Mouse (Mus musculus) stomach, embryonic 14.5 days (tissue): Measurements from ENCODE around the gene Klrg1. TPM values are rescaled to one million over a fixed set of nuclear protein-coding genes. Genes with fewer than 3 reads are reported as not detected.

Experiments used
- ATAC-seq: fragments of 200-750 bp; cut with Nextera tagmentation; 2 replicates; pipeline ENCODE4 v1.8.0; 2017; ENCODE audit warnings: low read depth, moderate TSS enrichment; ENCODE audit not compliant: insufficient number of reproducible peaks, insufficient read depth, low FRiP score
- H3K27ac ChIP-seq: fragments of 300-500 bp; sonication (generic); 2 replicates; pipeline ENCODE4 v1.5.1; 2014; ENCODE audit warnings: mild to moderate bottlenecking, low read length, moderate library complexity, mixed read lengths
- H3K27me3 ChIP-seq: fragments of 300-500 bp; sonication (generic); 2 replicates; pipeline ENCODE4 v1.6.1; 2014; ENCODE audit warnings: low read length, control low read depth, mixed read lengths; ENCODE audit not compliant: control insufficient read depth, insufficient read depth
- H3K36me3 ChIP-seq: fragments of 300-500 bp; sonication (generic); 2 replicates; pipeline ENCODE4 v1.6.1; 2014; ENCODE audit warnings: mild to moderate bottlenecking, control low read depth, low read length, moderate library complexity, mixed read lengths; ENCODE audit not compliant: control insufficient read depth, insufficient read depth
- H3K4me1 ChIP-seq: fragments of 300-500 bp; sonication (generic); 2 replicates; pipeline ENCODE4 v1.6.1; 2014; ENCODE audit warnings: low read length, control low read depth, mixed read lengths; ENCODE audit not compliant: control insufficient read depth, insufficient read depth
- H3K4me2 ChIP-seq: fragments of 300-500 bp; sonication (generic); replicated peaks from 2 replicates; pipeline ENCODE4 v1.6.1; 2014; ENCODE audit warnings: low read depth, low read length, control low read depth
- H3K4me3 ChIP-seq: fragments of 300-500 bp; sonication (generic); 2 replicates; pipeline ENCODE4 v1.5.1; 2014; ENCODE audit warnings: low read depth, low read length, control low read depth
- H3K9ac ChIP-seq: fragments of 300-500 bp; sonication (generic); replicated peaks from 2 replicates; pipeline ENCODE4 v1.6.1; 2014; ENCODE audit warnings: low read depth, mild to moderate bottlenecking, control low read depth, low read length, moderate library complexity, mixed read lengths
- H3K9me3 ChIP-seq: fragments of 300-500 bp; sonication (generic); 2 replicates; pipeline ENCODE4 v1.6.1; 2016; ENCODE audit warnings: low read depth, low read length, control low read depth; ENCODE audit not compliant: control insufficient read depth
- WGBS: fragments of 180-500 bp; shearing (Covaris S2); extraction: QIAGEN DNeasy Blood & Tissue Kit; methylation state at CpG from one replicate; pipeline ENCODE4 v1.1.7; 2014; 5-methylcytosine and 5-hydroxymethylcytosine counted together
- polyA plus RNA-seq: library from polyadenylated mRNA; unstranded; fragments of >200 nt; fragmentation: Nextera tagmentation; extraction: Ambion mirVana; gene quantifications from 2 replicates; pipeline ENCODE4 v1.2.1, GENCODE M21; 2014

The Klrg1 gene
- polyA plus RNA-seq, 1 experiment from 2014 or later, result not detected

- Histone ChIP-seq H3K4me3 (no peak overlapping the region), H3K27me3 (no peaks in the 10 kb centered on the region), H3K4me1 (no peaks in the 10 kb centered on the region), H3K4me2 (no peak overlapping the region), H3K27ac (no peak overlapping the region), H3K9ac (no peak overlapping the region), H3K36me3 (no peaks in the 10 kb centered on the region), H3K9me3 (no peaks in the 10 kb centered on the region)
- WGBS, result 85% methylated on average over 1 of the region's 1 CpGs
- ATAC-seq, result no peak
These were observed 6.6 kb upstream of the Klrg1 start for GRCm38 (mm10) chr6:122289313-122289712.

- no peaks in the 10 kb centered on the region for H3K9me3 ChIP-seq
- H3K4me1 ChIP-seq, result no peaks in the 10 kb centered on the region
- ATAC-seq, result no peak
- no peaks in the 10 kb centered on the region for H3K27me3 ChIP-seq
- H3K27ac ChIP-seq, result no peak overlapping the region
- H3K9ac ChIP-seq, result no peak overlapping the region
- WGBS, result 39% methylated on average over 1 of the region's 1 CpGs
- H3K36me3 ChIP-seq, result no peaks in the 10 kb centered on the region
- no peak overlapping the region for H3K4me3 ChIP-seq
- no peak overlapping the region for H3K4me2 ChIP-seq
These were observed 5.6 kb upstream of the Klrg1 start for GRCm38 (mm10) chr6:122288263-122288662.

DNA sequence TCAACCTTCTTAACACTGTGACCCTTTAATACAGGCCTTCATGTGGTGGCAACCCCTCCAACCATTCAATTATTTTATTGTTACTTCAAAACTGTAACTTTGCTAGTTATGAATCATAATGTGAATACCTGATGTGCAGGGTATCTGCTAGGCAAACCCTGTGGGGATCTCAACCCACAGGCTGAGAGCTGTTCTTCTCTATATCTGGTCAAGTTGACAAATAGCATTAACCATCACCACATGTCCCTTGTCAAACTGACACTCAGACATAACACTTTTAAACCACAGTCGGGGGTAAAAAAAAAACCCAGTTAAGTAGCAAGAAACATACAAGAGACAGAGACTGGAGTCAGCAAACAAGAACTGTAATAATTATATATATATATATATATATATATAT lies 2.1 kb upstream of the Klrg1 start:
- Histone ChIP-seq H3K27ac (no peak overlapping the region), H3K4me3 (no peak overlapping the region), H3K4me2 (no peak overlapping the region), H3K9me3 (no peaks in the 10 kb centered on the region), H3K4me1 (no peaks in the 10 kb centered on the region), H3K36me3 (no peaks in the 10 kb centered on the region), H3K9ac (no peak overlapping the region), H3K27me3 (no peaks in the 10 kb centered on the region)
- ATAC-seq, result no peak
- WGBS, result 59% methylated on average over 1 of the region's 1 CpGs

- Histone ChIP-seq H3K27me3 (no peaks in the 10 kb centered on the region), H3K4me2 (no peak overlapping the region), H3K4me3 (no peak overlapping the region), H3K36me3 (no peaks in the 10 kb centered on the region), H3K9me3 (no peaks in the 10 kb centered on the region), H3K9ac (no peak overlapping the region), H3K4me1 (no peaks in the 10 kb centered on the region), H3K27ac (no peak overlapping the region)
- WGBS, result 81% methylated on average over 4 of the region's 4 CpGs
- no peak for ATAC-seq
These were observed 1.6 kb upstream of the Klrg1 start for GRCm38 (mm10) chr6:122284304-122284703.

DNA sequence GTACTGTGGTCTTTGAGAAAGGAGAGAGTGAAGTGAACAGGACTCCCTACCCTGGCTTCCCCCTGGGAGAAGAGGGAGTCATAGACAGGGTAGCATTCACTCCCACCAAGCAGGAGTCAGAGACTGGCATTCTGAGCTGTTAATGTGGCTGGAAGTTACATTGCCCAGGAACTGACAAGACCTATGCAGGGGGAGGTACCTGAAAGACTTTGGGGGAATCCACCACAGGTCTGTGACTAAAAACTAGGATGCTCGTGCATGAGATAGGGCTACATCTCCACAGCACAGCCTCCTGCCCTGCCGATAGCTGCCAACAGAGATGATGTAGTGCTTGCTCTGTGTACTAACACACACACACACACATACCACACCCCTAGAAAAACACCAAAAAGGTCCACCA lies 747 bp upstream of the Klrg1 start:
- no peaks in the 10 kb centered on the region for H3K9me3 ChIP-seq
- H3K27me3 ChIP-seq, result no peaks in the 10 kb centered on the region
- no peak overlapping the region for H3K27ac ChIP-seq
- H3K4me3 ChIP-seq, result no peak overlapping the region
- H3K4me1 ChIP-seq, result no peaks in the 10 kb centered on the region
- ATAC-seq, result no peak
- H3K4me2 ChIP-seq, result no peak overlapping the region
- 78% methylated on average over 2 of the region's 2 CpGs for WGBS
- no peak overlapping the region for H3K9ac ChIP-seq
- no peaks in the 10 kb centered on the region for H3K36me3 ChIP-seq

- H3K27ac ChIP-seq, result no peak overlapping the region
- ATAC-seq, result no peak
- H3K9me3 ChIP-seq, result no peaks in the 10 kb centered on the region
- H3K9ac ChIP-seq, result no peak overlapping the region
- 81% methylated on average over 7 of the region's 7 CpGs for WGBS
- H3K27me3 ChIP-seq, result no peaks in the 10 kb centered on the region
- H3K4me2 ChIP-seq, result no peak overlapping the region
- no peak overlapping the region for H3K4me3 ChIP-seq
- no peaks in the 10 kb centered on the region for H3K4me1 ChIP-seq
- H3K36me3 ChIP-seq, result no peaks in the 10 kb centered on the region
These were observed 6.1 kb downstream of the Klrg1 start for GRCm38 (mm10) chr6:122276565-122276964.

DNA sequence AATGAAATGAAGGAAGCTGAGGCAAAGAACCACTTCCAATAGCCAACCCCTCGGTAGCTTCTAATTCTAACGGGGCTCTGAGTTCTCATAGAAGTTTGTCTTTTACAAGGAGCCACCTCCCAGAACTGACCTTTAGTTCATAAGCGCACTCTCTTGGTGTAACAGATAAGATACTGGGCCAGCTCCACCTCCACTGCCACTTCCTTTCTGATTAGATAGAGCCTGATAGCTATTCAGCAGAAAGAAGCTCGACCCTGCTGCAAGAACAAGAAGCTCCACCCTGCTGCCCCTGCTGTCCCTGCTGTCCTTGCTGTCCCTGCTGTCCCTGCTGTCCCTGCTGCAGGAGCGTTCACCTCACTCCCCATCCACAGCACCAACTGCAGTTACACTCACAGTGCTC lies 8.1 kb downstream of the Klrg1 start:
- Histone ChIP-seq H3K9me3 (no peaks in the 10 kb centered on the region), H3K27me3 (no peaks in the 10 kb centered on the region), H3K36me3 (no peaks in the 10 kb centered on the region), H3K9ac (no peak overlapping the region), H3K27ac (no peak overlapping the region), H3K4me3 (no peak overlapping the region), H3K4me1 (no peaks in the 10 kb centered on the region), H3K4me2 (no peak overlapping the region)
- WGBS, result 40% methylated on average over 5 of the region's 5 CpGs
- ATAC-seq, result no peak

DNA sequence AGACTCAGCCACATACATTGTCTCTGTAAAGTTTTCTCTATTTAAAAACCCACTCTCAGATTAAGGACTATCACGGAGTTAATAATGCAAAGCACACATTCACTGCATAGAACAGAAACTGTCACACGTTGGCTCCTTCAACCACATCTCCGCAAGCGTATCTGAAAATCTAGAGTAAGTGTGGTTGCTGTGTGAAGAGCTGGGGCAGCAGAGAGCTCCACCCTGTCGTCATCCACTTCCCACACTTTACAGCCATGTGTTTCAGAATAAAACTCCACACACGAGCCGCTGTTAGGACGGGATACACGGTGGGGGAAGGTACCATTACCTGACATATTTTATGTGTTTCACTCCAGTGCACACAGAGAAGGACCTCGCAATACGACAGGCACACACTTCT lies 12.5 kb downstream of the Klrg1 start:
- ATAC-seq, result no peak
- 76% methylated on average over 11 of the region's 11 CpGs for WGBS
- no peaks in the 10 kb centered on the region for H3K36me3 ChIP-seq
- H3K4me1 ChIP-seq, result no peaks in the 10 kb centered on the region
- no peak overlapping the region for H3K27ac ChIP-seq
- H3K27me3 ChIP-seq, result no peaks in the 10 kb centered on the region
- H3K4me2 ChIP-seq, result no peak overlapping the region
- no peak overlapping the region for H3K9ac ChIP-seq
- H3K9me3 ChIP-seq, result no peaks in the 10 kb centered on the region
- H3K4me3 ChIP-seq, result no peak overlapping the region

GRCm38 (mm10) chr6:122269170-122269569 lies 13.5 kb downstream of the Klrg1 start:
- no peaks in the 10 kb centered on the region for H3K27me3 ChIP-seq
- no peak overlapping the region for H3K4me3 ChIP-seq
- no peaks in the 10 kb centered on the region for H3K4me1 ChIP-seq
- H3K9me3 ChIP-seq, result no peaks in the 10 kb centered on the region
- 73% methylated on average over 4 of the region's 4 CpGs for WGBS
- no peak overlapping the region for H3K4me2 ChIP-seq
- no peak for ATAC-seq
- no peaks in the 10 kb centered on the region for H3K36me3 ChIP-seq
- H3K27ac ChIP-seq, result no peak overlapping the region
- H3K9ac ChIP-seq, result no peak overlapping the region
